Mouse (Mus musculus) gastrocnemius, postnatal 25 days (tissue): Measurements from ENCODE around the gene Uqcr11. TPM values are rescaled to one million over a fixed set of nuclear protein-coding genes. Genes with fewer than 3 reads are reported as not detected.

Source experiments
- DNase-seq: peaks from one replicate; pipeline ENCODE4 v3.0.0; 2022
- microRNA-seq, 2 experiments: library from miRNA; unstranded; fragments of <30 nt; microRNA quantifications; one replicate each; pipeline ENCODE4 v1.2.0; 2021; ENCODE audit warnings: borderline replicate concordance in 2 of 2
- total RNA-seq, 2 experiments: library from RNA; stranded (reverse); gene quantifications; 1 replicate in 1 of 2; 2 replicates in 1 of 2; pipeline ENCODE4 v1.2.3; 2021

Gene Uqcr11
- total RNA-seq, 2 experiments from 2014 or later, result 913 to 952 TPM

GRCm38 (mm10) chr10:80374063-80374462 is 32.6 kb downstream of the Uqcr11 start:
- peak; percentile 55 for DNase-seq

GRCm38 (mm10) chr10:80372706-80373105 is 33.9 kb downstream of the Uqcr11 start:
- no peak for DNase-seq

GRCm38 (mm10) chr10:80371983-80372382 is 34.6 kb downstream of the Uqcr11 start:
- DNase-seq, result no peak

GRCm38 (mm10) chr10:80371411-80371966 is 35.1 kb downstream of the Uqcr11 start:
- no peak for DNase-seq

DNA sequence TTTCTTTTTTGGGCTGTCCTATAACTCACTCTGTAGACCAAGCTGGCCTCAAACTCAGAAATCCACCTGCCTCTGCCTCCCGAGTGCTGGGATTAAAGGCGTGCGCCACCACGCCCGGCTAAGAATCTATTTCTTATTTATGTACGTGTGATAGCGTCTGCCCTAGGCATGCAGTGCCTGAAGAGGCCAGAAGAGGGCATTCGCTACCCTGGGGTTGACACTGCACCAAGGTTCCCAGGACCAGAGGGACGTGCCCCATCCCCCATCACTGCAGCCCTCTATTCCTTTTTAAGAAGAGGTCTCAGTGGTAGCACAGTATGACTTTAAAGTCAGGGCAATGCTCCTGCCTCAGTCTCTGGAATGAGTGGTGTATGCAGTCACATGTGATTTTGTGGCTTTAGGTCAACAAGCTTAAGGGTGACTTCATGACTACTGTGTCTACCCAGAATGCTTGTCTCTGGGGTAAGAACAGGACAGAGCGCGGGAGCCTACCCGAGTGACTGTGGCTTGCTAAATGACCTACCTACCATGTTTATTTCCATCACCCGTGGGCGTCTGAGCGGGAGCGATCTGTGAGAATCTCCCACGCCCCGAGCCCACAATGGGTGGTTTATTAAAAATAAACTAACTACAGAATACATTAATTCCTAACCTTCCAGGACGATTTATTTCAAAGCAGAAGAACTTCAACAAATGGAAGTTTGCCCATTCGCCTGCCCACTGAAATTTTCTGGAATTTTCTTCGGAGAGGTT is 36.5 kb downstream of the Uqcr11 start:
- no peak for DNase-seq

GRCm38 (mm10) chr10:80368392-80368791 is 38.2 kb downstream of the Uqcr11 start:
- DNase-seq, result no peak

GRCm38 (mm10) chr10:80367954-80368353 is 38.7 kb downstream of the Uqcr11 start:
- no peak for DNase-seq

- no peak for DNase-seq
Observed at GRCm38 (mm10) chr10:80365736-80366135, 40.9 kb downstream of the Uqcr11 start.

DNA sequence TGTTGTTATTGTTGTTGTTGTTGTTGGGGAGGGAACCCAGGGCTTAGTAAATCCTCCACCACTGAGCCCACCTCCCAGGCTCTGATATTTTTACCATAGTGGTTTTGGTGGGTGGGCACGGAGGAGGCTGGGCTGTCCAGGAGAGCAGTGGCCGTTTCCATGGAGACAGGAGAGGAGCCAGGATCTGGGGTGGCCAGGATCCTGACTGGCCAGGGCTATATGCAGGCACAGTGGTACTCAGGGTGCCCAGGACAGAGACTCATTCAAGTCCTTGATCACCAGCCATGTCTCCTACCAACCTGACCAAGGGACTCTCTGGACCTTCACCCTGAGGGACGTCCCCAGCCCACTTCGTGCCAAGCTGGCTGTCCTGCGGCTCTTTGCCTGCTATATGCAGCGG is 42.9 kb downstream of the Uqcr11 start:
- no peak for DNase-seq

GRCm38 (mm10) chr10:80357994-80358639 is 48.5 kb downstream of the Uqcr11 start:
- DNase-seq, result no peak

DNA sequence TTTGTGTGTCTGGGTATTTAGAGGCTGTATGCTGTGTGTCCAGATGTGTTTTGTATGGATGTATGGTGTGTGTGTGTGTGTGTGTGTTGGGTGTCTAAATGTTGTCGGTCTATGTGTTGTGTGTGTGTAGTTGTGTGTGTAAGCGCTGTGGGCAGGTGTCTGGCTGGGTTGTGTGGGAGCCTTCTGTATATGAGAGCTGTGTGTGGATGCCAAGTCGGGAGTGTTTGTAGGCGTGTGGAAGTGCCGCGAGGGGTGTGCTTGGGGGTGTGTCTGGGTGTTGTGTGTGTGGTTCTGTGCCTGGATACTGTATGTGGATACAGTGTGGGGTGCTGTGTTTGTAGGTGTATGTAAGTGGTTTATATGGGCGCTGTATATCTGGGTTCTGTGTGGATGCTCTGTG is 49.3 kb downstream of the Uqcr11 start:
- DNase-seq, result no peak

DNA sequence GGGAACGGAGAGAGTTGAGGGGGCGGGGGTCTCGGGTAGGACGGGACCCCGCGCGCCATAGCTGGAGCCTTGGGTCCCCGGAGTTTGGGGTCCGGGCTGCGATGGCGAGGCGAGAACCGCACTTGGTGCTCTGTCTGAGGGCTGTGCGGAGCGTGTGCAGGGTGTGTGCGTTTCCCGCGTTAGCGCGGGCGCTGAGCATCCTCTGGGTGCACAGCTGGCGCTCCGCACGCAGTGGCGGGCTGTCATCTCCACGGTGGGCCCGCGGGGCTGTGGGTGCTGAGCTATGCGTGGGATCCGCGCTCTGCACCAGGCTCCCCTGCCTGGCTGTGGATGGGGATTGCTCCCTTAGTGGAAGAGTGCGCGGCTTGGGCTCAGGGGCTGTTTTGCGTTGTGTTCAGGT is 49.9 kb downstream of the Uqcr11 start:
- no peak for DNase-seq

GRCm38 (mm10) chr10:80356001-80356682 is 50.5 kb downstream of the Uqcr11 start, which contains the start of gene Plk5:
Gene Plk5 (plus strand): TSS chr10:80356459.
- DNase-seq, result no peak

DNA sequence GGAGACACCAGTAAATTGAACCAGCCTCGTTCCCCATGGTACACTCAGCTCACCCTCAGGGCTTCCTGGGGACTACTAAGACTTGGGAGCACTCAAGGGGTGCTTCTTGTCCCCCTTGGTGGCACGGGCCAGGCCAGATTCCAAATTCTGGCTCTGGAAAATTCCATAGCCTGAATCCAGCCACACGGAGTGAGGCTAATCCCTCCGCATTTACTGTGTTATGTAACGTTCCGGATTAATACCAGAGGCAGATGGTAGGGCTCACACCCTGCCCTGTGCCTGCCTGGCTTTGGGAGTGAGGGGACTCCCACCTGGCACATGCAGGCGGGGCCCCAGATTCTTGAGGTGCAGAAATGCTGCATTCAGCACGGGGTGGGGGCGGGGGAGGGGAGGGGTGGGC is 51.2 kb downstream of the Uqcr11 start:
- DNase-seq, result no peak

Small RNAs within 50 kb of the gene (microRNA-seq; reads per million reads assigned to microRNA genes)
- gene Gm22721, result 0 reads per million in 2 experiments

Other genes with a start within 250 kb of the Uqcr11 start
- gene Cirbp, start 240.8 kb downstream of the Uqcr11 start, total RNA-seq, result 10 to 100 TPM; 17.3 to 21.4 TPM
- 1 to 10 TPM; 5.1 to 5.9 TPM for gene 1600002K03Rik, start 233.9 kb downstream of the Uqcr11 start, total RNA-seq
- under 1 TPM; 0.26 to 0.54 TPM for gene Efna2, start 227.3 kb downstream of the Uqcr11 start, total RNA-seq
- gene Mum1, start 180.4 kb downstream of the Uqcr11 start, total RNA-seq, result 10 to 100 TPM; 14.5 to 14.8 TPM
- 100 to 1,000 TPM; 508 to 524 TPM for gene Ndufs7, start 157.7 kb downstream of the Uqcr11 start, total RNA-seq
- 10 to 100 TPM; 50.9 to 53.1 TPM for gene Gamt, start 145.8 kb downstream of the Uqcr11 start, total RNA-seq
- gene Dazap1, start 145.3 kb downstream of the Uqcr11 start, total RNA-seq, result 10 to 100 TPM; 40.1 to 43.6 TPM
- gene Rps15, start 114.4 kb downstream of the Uqcr11 start, total RNA-seq, result 100 to 1,000 TPM; 575 to 593 TPM
- gene Apc2, start 110.9 kb downstream of the Uqcr11 start, total RNA-seq, result under 1 TPM; 0.59 to 0.82 TPM
- 1 to 10 TPM; 6.5 to 7.0 TPM for gene 2310011J03Rik, start 86.3 kb downstream of the Uqcr11 start, total RNA-seq
- gene Pcsk4, start 77.3 kb downstream of the Uqcr11 start, total RNA-seq, result 1 to 10 TPM in 1 of 2 experiments, under 1 TPM in 1; 0.84 to 1.1 TPM
- gene Reep6, start 76.9 kb downstream of the Uqcr11 start, total RNA-seq, result 1 to 10 TPM; 1.1 to 2.8 TPM
- gene Adamtsl5, start 58.4 kb downstream of the Uqcr11 start, total RNA-seq, result 10 to 100 TPM; 38.8 to 70.8 TPM
- gene Plk5, start 50.4 kb downstream of the Uqcr11 start, total RNA-seq, result under 1 TPM; 0.13 TPM
- 1 to 10 TPM; 3.9 to 4.3 TPM for gene Mex3d, start 19.2 kb downstream of the Uqcr11 start, total RNA-seq
- 10 to 100 TPM; 78.7 to 93.6 TPM for gene Mbd3, start 7.3 kb downstream of the Uqcr11 start, total RNA-seq
- 10 to 100 TPM; 11.1 to 13.8 TPM for gene Tcf3, start 26.8 kb upstream of the Uqcr11 start, total RNA-seq
- gene Onecut3, start 88.0 kb upstream of the Uqcr11 start, total RNA-seq, result not detected
- not detected for gene Atp8b3, start 132.3 kb upstream of the Uqcr11 start, total RNA-seq
- 1 to 10 TPM; 8.4 to 9.3 TPM for gene Rexo1, start 154.7 kb upstream of the Uqcr11 start, total RNA-seq
- 1 to 10 TPM; 1.2 to 2.0 TPM for gene Klf16, start 170.5 kb upstream of the Uqcr11 start, total RNA-seq
- gene Abhd17a, start 183.5 kb upstream of the Uqcr11 start, total RNA-seq, result 10 to 100 TPM; 53.8 to 58.8 TPM
- 10 to 100 TPM; 14.3 to 18.4 TPM for gene Scamp4, start 196.0 kb upstream of the Uqcr11 start, total RNA-seq
- gene Adat3, start 196.1 kb upstream of the Uqcr11 start, total RNA-seq, result 1 to 10 TPM in 1 of 2 experiments, under 1 TPM in 1; 0.92 to 1.2 TPM
- gene Gm49322, start 199.2 kb upstream of the Uqcr11 start, total RNA-seq, result under 1 TPM; 0.21 to 0.33 TPM
- 10 to 100 TPM; 85.8 to 99.9 TPM for gene Csnk1g2, start 216.0 kb upstream of the Uqcr11 start, total RNA-seq